Mouse (Mus musculus) layer of hippocampus, postnatal 25 days (tissue): ENCODE data around the gene Gli3. TPM values are rescaled to one million over a fixed set of nuclear protein-coding genes. Genes with fewer than 3 reads are reported as not detected.

Experiments used
- DNase-seq, 2 experiments: peaks; one replicate each; pipeline ENCODE4 v3.0.0; 2022; ENCODE audit warnings: mixed read lengths in 2 of 2, low spot score in 1 of 2; ENCODE audit errors: extremely low spot score in 1 of 2
- total RNA-seq, 2 experiments: library from RNA; stranded (reverse); gene quantifications; 2 replicates each; pipeline ENCODE4 v1.2.3; 2021

Gli3 gene
- total RNA-seq, 2 experiments from 2014 or later, result 8.1 to 9.1 TPM

DNA sequence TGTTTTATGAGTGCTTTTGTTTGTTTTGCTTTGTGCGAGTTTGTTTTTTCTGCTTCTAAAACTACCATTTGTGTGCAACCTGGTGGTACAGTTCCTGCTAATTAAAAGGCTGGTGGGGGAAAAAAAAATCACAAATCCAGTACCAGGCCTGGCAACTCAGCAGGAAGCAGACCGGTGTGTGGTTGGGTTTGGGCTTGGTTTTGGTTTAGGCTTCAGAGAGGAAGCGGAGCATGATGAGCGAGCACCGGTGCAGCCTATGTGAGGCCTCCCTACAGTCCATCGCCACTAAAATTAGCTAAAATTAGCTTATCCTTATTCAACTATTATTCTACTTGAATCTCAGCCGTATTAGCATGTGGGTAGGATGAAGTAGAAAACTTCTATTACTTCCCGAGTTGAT lies 241.6 kb downstream of the Gli3 start:
- DNase-seq, result no peak

DNA sequence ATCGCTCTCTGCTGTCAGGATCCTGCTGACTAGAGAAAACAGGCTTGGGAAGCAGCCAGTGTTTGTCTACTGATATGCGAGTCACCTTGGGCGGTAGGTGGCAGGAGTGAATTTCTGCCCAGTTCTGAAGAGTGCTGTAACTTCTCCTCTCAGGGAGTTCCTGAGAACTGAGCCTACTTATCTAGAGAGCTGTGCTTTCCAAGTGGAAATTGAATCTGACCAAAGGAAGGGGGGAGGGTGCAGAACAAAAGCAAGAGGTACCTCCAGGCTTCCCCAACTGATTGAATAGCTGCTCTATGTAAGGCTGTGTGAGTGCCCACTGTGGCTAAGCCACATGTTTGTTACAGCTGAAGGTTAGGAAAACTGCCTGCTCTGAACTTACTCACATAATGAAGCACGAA lies 244.4 kb downstream of the Gli3 start:
- DNase-seq, result no peak

DNA sequence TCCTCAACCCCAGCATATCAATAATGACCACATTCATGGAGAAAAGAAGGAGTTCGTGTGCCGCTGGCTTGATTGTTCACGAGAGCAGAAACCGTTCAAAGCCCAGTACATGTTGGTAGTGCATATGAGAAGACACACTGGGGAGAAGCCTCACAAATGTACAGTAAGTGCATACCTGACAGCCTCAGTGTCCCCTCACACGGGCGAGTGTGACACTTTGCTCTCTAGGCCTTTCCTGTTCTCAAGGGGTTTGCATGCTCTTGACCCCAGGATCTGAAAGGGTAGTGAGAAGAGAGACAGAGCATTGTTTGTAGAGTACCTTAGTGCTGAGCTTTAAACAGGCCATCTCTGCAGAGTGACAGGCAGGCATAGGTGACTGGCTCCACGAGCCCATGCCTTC lies 250.5 kb downstream of the Gli3 start:
- DNase-seq, result no peak

GRCm38 (mm10) chr13:15714331-15714725 lies 251.3 kb downstream of the Gli3 start:
- no peak for DNase-seq

GRCm38 (mm10) chr13:15714726-15715437 lies 251.8 kb downstream of the Gli3 start:
- DNase-seq, result peak; percentile 19 to 42

GRCm38 (mm10) chr13:15721446-15721845 lies 258.4 kb downstream of the Gli3 start:
- no peak for DNase-seq

GRCm38 (mm10) chr13:15722766-15723379 lies 259.8 kb downstream of the Gli3 start:
- no peak for DNase-seq

DNA sequence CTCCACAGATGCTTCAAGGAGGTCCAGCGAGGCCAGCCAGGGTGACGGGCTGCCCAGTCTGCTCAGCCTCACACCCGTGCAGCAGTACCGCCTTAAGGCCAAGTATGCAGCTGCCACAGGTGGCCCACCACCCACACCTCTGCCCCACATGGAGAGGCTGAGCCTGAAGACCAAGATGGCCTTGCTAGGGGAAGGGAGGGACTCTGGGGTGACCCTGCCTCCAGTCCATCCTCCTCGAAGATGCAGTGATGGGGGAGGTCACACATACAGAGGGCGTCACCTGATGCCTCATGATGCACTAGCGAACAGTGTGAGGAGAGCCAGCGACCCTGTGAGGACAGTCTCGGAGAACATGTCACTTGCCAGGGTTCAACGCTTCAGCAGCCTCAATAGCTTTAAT lies 261.7 kb downstream of the Gli3 start:
- no peak for DNase-seq

DNA sequence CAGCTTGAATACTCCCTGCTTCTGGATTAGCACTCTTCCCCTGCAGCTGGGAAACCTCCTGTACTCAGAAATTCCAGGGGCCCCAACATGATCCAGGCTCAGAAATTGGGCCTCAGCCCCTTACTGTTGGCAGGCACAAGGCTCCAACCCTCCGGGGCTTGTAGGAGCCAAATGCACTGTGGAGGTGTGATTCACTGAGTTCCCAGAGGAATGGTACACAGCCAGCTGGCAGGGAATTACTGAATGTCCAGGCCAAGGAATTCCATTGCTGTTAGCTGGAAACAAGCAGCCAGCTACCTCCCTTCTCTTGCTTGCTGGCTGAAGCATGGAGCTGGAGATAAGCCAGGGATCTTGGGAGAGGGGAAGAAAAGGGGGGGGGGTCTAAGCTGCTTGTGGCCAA lies 278.7 kb downstream of the Gli3 start:
- DNase-seq, result peak in 1 of 2 experiments; percentile 41

GRCm38 (mm10) chr13:15742308-15742707 lies 279.3 kb downstream of the Gli3 start:
- DNase-seq, result no peak

GRCm38 (mm10) chr13:15742777-15743176 lies 279.7 kb downstream of the Gli3 start:
- no peak for DNase-seq

DNA sequence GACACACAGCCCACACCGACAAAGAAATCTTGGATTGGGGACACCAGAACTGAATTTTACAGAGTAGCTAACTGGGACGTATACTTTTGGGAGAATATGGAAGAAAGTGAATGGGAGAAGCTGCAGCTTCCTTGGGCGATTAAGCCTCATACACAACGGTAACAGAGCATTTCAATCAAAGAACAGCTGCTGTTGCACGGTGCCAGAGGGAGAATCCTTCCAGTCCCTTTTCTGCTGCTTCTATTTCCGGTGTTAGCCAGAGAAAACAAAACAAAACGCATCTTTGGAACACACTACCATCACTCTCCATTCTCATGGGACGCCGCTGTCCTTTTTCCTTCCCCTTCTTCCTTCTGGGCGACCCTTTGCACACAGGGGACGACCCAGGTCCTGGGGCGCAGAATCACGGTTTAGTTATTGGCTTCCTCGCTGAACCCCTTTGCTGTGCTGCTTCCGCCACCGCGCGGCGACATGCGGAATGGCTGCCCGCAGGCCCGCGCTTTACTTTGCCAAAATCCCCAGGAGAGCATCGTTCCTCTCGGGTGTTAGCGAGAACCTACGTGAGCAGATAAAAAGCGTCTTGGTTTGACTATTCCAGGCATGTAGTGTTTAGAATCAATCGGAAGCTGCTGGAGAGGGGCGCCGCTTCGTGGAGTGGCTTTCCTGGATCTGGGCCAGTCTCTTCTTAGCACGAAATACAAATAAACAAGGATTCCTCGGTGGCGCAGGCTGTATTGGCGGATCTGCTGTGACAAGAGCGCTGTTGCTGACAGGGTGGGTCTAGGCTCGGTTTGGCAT lies 296.0 kb downstream of the Gli3 start:
- peak; percentile 81 to 86 for DNase-seq

- no peak for DNase-seq
Observed at GRCm38 (mm10) chr13:15759633-15760441, 296.8 kb downstream of the Gli3 start.

- no peak for DNase-seq
Observed at GRCm38 (mm10) chr13:15762291-15762690, 299.3 kb downstream of the Gli3 start.

DNA sequence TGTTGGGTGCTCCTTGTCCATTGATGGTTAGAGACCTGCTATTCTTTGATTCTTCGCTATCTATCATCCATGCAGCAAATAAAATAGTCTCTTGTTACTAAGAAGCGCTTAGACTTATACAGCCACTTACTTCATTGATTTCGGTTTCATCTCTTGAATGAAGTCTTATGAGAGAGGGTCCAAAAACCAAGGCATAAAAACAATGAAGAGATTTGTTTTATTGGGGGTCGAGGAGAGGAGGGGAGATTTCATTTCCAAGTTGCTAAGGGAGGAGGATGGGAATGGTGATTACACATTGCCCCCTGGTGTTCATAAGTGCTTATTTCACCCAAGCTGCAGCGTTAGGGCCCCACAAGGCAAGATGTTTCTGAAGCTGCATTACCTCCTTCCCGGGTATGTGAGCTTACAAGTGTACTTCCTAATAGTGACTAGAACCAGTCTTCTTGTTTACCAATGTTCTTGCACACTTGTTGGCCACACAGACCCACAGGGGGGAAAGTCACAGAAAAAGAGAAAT lies 299.9 kb downstream of the Gli3 start:
- peak in 1 of 2 experiments; percentile 31 for DNase-seq

DNA sequence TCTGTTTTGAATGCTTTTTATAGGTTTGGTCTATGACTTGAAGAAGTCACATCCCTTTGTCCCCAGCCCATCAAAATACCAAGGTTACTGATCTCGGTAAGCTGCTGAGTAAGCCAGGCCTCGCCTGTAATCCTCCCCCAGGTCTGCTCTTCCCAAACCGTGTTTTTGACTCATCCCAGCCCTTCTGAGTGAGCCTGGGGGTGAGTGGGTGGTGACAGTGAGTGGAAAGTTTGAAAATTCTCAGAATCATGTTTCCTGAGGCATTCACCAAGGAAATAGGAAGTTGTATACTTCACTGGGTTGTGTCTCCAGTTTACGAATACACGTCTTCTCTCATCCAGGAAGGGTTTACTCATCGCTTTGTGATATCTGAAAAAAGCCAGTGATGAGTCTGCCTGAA lies 314.6 kb downstream of the Gli3 start:
- no peak for DNase-seq
